Mouse (Mus musculus) T-helper 2 cell (primary cell): ENCODE results near the gene Rps6kb2.

ENCODE experiments used
- in situ Hi-C: fragments of 300-600 bp; cut with MboI, MseI; formaldehyde crosslinking; loops from one replicate; pipeline ENCODE4 v1.15.1; 2025; ENCODE audit warnings: high pct_unique_total_duplicates

Rps6kb2 gene

DNA sequence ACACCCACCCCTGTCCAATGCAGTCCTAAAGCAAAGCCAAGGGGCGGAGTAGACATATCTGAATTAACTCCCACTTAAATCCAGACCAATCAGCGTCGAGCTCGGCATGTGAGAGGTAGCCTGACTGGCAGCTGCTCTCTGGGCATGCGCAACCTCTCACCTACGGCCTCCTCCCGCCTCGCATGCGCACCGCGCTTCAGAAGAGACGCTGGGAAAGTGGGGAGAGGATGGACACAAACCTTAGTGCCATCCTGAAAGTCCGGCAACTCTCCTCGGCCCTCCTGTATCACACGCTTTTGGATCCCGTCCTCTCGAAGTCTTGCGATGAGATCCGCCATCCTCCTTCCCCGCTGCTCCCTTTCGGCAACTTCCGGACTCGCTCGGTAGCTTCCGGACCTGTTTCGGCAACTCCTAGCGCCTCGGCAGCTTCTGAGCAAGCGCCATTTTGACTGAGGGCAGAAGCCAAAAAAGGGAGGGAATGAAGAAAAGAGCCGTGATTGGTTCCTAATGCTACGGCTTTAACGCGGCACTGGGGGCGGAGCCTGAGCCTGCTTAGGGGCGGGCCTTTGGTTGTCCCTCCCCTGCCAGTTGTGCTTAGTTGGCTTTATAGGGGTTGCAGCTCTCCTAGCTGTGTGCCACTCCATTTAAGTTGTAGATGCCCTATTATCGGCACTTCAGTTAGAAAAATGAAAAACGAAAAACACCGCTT, 41.9 kb downstream of the Rps6kb2 start:
- in situ Hi-C loops = no loop called here

DNA sequence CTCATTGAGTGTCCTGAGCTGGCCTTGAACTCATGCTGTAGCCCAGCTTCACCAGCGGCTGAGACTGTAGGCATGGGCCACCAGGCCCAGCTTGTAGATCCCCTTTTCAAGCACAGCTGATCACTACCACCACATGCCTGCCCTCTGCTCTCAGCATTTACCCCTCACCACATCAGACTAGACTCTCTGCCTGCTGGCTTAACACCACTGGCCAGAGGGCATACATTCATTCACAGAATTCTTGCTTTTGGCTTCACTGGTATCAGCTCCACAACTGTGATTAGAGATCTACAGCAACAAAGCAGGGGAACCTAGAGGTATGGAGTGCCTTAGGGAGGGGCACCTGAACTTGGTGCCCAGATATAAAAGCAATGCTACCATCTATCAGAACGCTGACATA, 42.7 kb downstream of the Rps6kb2 start:
- in situ Hi-C loops = no loop called here

DNA sequence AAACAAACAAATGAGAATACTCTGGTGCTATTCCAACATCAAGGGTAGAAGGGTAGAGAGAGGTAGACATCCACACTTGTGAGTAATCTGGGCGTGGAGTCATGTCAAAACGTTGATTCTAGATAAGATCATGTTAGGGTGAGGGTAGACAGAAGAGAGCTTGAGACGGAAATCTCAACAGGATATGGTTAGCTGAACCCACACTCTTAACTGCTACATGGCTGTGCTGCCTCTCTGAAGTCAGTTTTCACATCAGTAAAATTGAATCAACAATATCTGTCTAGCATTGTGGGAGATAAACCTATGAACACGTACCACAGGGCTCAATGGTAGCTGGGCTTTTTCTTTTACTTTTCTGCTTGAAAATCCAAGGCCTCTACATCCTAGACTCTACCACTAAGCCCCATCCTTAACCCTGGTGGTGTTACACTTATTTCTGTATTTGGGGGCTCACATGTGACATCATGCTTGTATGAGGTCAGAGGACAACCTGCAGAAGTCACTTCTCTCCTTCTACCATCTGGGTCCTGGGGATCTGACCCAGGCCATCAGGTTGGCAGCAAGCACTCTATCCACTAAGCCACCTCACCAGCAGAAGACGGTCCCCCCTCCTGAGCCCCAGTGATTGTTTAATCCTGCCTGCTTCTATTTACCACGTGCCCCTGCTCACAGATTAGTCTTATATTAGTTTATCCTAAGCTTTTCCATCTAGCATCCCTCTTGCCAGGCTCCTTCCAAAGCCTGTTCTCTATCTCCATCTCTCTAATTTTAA, 43.3 kb downstream of the Rps6kb2 start:
- in situ Hi-C loops = no loop called here

DNA sequence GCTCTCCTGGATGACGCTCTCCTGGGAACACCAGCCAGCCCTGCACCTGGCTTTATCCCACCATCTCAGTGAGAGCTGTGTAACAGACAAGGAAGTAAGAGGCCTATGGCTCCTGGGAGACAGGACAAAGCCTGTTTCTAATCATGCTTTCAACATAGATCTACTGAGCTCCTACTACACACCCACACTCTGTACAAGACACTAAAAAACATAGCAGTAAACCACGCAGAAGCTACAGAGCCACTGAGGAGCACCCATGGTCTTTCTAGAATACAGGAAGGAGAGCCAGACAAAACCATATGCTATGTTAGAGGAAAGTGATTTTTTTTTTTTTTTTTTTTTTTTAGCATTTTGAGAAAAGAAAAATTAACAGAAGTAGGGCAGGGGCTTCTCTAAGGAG, 44.8 kb downstream of the Rps6kb2 start:
- in situ Hi-C loops = no loop called here

DNA sequence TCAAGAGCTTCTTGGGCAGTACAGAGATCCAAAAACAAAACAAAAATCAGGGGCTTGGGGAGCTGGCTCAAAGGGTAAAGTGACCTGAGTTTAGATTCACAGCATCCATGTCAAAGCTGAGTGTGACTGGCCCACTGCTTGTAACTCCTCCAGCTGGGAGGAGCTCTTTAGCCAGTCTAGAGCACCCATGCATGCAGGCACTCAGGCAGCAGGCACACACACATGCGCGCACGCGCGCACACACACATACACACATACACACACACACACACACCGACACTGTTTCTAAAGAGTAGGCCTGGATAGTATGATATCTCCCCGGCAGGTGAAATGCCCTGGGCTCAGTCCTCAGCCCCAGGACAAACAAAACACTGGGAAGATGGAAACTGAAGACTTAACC, 46.1 kb downstream of the Rps6kb2 start:
- in situ Hi-C loops = no loop called here

DNA sequence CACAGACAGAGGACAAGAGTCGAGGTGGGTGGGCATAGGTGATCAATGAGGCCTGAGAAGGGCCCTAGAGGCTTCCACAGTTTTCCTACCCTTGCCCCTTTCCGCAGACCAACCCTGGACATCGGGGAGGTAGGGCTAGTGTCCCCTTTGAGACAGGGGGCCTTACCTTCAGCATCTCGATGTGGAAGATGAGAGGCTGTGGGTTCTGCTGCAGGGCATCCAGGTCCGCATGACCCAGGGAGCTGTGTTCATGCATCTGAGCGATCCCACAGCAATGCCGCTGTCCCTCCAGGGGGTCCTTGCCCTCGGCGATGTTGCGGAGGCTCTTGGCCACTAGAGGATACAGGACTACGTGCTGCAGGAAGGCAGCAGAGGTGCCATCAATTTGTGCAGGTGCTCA, 47.3 kb downstream of the Rps6kb2 start:
- in situ Hi-C loops = no loop called here

DNA sequence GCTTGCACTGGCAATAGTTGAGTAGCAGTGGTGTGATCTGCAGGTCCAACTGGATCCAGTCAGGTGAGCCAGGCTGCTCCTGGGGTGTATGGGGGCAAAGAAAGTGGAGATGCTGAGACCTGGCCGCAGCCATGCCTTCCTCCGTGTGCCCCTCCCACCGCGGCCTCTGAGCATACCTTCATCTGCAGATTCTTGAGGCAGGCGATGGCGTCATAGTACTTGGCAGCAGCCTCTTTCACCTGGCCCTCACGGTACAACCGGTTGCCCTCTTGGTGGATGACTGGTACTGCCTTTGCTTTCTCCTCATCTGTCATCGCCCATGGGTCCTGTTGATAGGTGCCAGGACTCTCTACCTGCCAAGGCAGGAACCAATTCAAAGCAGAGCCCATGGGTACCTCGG, 48.0 kb downstream of the Rps6kb2 start:
- in situ Hi-C loops = no loop called here

DNA sequence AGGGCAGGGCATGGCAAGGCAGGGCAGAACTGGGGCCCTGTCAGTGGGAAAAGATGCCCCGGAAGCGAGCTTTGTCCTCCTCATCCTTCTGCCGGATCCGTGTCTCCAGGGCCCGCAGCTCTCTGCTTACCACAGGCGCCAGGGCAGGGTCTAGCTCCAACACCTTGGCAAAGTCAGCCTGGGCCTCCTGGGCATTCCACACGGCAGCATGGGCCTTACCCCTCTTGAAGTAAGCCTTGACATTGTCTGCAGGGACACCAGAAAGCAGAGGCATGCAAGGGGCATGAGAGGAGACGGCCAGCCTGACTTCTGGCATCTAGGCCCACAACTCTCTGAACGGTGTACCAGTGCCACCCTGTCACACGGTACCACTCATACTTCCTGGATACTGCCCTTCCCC, 48.6 kb downstream of the Rps6kb2 start:
- in situ Hi-C loops = loop anchor here (5.0 kb wide), 1 partner anchor 48 kb away; the partner anchor contains the start of gene Rps6kb2

DNA sequence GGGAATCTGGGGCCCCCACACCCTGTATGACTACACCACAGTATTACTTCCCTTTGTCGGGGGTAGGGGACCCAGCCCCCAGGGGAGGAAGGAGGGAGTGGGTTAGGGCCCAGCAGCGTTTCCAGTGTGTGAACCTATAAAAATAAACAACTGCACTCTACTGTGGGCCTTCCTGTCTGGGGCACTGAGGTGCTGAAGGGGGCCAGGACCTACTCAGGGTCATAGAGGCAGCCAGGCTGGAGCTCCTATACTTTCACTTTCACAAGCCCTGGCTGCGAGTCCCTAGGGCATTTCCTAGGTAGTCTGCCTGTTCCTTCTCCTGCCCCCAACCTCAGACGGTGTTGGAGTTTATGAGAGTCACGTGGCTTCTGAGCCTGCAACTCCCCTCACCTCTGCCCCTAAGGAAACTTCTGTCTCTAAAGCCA, 49.3 kb downstream of the Rps6kb2 start:
- in situ Hi-C loops = loop anchor here (5.0 kb wide), 1 partner anchor 48 kb away; the partner anchor contains the start of gene Rps6kb2

DNA sequence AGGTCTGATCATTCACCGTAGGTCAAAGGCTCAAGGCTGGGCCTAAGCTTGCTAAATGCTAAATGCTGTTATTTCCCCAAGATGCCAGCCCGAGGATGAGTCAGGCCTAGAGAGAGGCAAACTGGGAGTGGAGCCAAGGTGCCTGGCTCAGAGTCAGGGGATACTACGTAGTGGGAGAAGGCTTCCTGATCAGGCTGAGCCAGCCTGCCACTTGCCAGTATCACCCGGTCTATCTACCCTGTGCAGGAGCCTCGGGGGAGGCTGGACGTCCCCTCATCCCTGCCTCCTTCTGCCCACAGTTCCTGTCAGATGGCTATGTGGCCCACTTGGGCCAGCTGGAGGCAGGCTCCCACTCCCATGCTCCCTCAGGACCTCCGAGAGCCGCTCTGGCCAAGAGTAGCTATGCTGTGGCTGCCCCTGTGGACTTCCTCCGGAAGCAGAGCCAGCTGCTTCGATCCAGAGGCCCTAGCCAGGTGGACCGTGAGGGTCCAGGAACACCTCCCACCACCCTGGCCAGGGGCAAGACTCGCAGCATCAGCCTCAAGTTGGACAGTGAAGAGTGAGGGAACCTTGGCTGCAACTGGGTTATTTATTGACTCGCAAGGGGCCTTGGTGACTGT, 49.9 kb downstream of the Rps6kb2 start:
- in situ Hi-C loops = loop anchor here (5.0 kb wide), 1 partner anchor 49 kb away; the partner anchor contains the start of gene Rps6kb2

DNA sequence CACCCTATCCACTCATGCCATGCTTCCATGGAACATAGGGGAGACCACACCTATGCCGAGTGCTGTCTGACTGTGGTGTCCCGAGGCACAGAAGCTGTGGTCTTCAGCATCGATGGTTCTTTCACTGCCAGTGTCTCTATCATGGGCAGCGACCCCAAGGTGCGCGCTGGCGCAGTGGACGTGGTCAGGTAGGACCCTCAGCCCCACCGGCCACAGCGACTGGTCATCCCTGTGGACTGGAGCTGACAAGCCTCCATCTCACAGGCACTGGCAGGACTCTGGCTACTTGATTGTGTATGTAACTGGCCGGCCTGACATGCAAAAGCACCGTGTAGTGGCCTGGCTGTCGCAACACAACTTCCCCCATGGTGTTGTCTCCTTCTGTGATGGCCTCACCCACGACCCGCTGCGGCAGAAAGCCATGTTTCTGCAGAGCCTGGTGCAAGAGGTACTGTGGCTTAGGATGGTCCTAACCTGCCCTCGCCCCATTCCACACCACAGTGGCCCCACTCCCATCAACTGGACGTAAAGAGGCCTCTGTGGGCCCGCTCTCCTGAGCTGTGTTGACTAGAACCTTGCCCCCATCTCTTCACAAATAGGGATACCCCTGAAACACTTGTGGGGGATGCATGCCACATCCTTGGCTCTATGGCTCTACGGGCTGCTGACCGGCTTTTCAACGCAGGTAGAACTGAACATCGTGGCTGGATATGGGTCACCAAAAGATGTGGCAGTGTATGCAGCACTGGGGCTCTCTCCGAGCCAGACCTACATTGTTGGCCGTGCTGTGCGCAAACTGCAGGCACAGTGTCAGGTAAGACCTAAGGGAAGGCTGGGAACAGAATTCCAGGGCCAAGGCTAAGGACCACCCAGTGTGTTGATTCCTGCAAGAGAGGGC, 50.8 kb downstream of the Rps6kb2 start:
- in situ Hi-C loops = loop anchor here (5.0 kb wide), 1 partner anchor 50 kb away; the partner anchor contains the start of gene Rps6kb2

DNA sequence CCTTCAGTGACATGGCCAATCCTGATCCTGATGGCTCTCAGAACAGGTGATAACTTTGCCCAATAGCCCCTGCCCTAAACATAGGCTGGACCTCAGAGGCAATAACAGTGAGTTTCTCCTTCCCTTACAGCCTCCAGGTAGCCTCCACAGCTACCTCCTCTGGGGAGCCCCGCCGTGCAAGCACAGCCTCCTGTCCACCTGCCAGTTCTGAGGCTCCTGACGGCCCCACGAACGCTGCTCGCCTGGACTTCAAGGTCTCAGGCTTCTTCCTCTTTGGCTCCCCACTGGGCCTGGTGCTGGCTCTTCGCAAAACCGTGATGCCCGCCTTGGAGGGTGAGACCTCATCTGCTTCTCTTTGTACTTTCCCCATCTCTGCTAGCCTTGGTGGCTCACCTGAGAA, 54.6 kb downstream of the Rps6kb2 start:
- in situ Hi-C loops = no loop called here

DNA sequence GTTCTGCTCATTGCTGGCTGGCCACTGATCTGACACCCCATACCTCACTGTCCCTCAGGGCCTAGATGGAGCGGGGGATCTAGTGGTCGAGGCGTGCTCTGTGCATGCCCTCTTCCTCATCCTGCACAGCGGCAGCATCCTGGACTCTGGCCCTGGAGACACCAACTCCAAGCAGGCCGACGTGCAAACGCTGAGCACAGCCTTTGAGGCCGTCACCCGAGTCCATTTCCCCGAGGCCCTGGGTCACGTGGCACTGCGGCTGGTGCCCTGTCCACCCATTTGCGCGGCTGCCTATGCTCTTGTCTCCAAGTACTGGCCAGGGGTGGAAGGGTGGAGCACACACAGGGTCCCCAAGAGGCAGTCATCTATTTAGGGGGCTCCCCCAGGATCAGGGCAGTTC, 56.5 kb downstream of the Rps6kb2 start:
- in situ Hi-C loops = no loop called here

DNA sequence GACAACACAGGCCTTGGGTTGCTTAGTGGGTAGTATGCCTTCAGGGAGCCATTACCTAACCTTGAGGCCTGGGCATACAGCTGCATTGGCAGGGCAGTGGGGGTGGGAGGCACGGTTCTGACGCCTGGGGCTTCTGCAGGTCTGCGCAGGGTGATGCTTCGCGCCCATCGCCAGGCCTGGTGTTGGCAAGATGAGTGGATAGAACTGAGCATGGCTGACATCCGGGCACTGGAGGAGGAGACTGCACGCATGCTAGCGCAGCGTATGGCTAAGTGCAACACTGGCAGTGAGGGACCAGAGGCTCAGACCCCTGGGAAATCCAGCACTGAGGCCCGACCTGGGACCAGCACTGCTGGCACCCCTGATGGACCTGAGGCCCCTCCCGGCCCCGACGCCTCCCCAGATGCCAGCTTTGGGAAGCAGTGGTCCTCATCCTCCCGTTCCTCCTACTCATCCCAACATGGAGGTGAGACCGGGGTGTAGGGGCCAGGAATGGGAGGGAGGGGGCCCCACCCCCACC, 58.4 kb downstream of the Rps6kb2 start:
- in situ Hi-C loops = no loop called here
